Mouse (Mus musculus) neural tube, embryonic 11.5 days (tissue): ENCODE data around the gene Ldhal6b. TPM values are rescaled to one million over a fixed set of nuclear protein-coding genes. Genes with fewer than 3 reads are reported as not detected.
A peak's percentile ranks its signal among the peaks of the same experiment; 100 is the strongest.

Experiments used
- ATAC-seq: fragments of 200-750 bp; cut with Nextera tagmentation; 2 replicates; pipeline ENCODE4 v1.8.0; 2017; ENCODE audit warnings: moderate number of reproducible peaks, mild to moderate bottlenecking, moderate TSS enrichment, moderate library complexity; ENCODE audit not compliant: insufficient read depth, low FRiP score, low TSS enrichment
- DNase-seq: peaks from one replicate; pipeline ENCODE4 v3.0.0-alpha.2; 2015; ENCODE audit warnings: low spot score
- H3K27ac ChIP-seq: fragments of 300-500 bp; sonication (generic); 2 replicates; pipeline ENCODE4 v1.5.1; 2014; ENCODE audit warnings: low read depth, mild to moderate bottlenecking, low read length
- H3K27me3 ChIP-seq: fragments of 300-500 bp; sonication (generic); 2 replicates; pipeline ENCODE4 v1.6.1; 2014; ENCODE audit warnings: mild to moderate bottlenecking, low read length, mixed read lengths; ENCODE audit not compliant: control insufficient read depth, insufficient read depth
- H3K36me3 ChIP-seq: fragments of 300-500 bp; sonication (generic); 2 replicates; pipeline ENCODE4 v1.6.1; 2014; ENCODE audit warnings: mild to moderate bottlenecking, low read length, moderate library complexity, mixed read lengths; ENCODE audit not compliant: control insufficient read depth, insufficient read depth
- H3K4me1 ChIP-seq: fragments of 300-500 bp; sonication (generic); 2 replicates; pipeline ENCODE4 v1.6.1; 2014; ENCODE audit warnings: low read length, mixed read lengths; ENCODE audit not compliant: control insufficient read depth, insufficient read depth
- H3K4me2 ChIP-seq: fragments of 300-500 bp; sonication (generic); 2 replicates; pipeline ENCODE4 v1.6.1; 2014; ENCODE audit warnings: low read depth, mild to moderate bottlenecking, moderate library complexity
- H3K4me3 ChIP-seq: fragments of 300-500 bp; sonication (generic); 2 replicates; pipeline ENCODE4 v1.5.1; 2014; ENCODE audit warnings: low read depth, low read length
- H3K9ac ChIP-seq: fragments of 300-500 bp; sonication (generic); 2 replicates; pipeline ENCODE4 v1.6.1; 2014; ENCODE audit warnings: mild to moderate bottlenecking, low read length
- H3K9me3 ChIP-seq: fragments of 300-500 bp; sonication (generic); 2 replicates; pipeline ENCODE4 v1.6.1; 2016; ENCODE audit warnings: low read length; ENCODE audit not compliant: control insufficient read depth
- WGBS: fragments of 180-500 bp; shearing (Covaris S2); extraction: QIAGEN DNeasy Blood & Tissue Kit; methylation state at CpG from one replicate; pipeline ENCODE4 v1.1.7; 2014; 5-methylcytosine and 5-hydroxymethylcytosine counted together
- polyA plus RNA-seq: library from polyadenylated mRNA; unstranded; fragments of >200 nt; fragmentation: Nextera tagmentation; extraction: Ambion mirVana; gene quantifications from 2 replicates; pipeline ENCODE4 v1.2.1, GENCODE M21; 2014

The Ldhal6b gene
- polyA plus RNA-seq, 1 experiment from 2014 or later = not detected

DNA sequence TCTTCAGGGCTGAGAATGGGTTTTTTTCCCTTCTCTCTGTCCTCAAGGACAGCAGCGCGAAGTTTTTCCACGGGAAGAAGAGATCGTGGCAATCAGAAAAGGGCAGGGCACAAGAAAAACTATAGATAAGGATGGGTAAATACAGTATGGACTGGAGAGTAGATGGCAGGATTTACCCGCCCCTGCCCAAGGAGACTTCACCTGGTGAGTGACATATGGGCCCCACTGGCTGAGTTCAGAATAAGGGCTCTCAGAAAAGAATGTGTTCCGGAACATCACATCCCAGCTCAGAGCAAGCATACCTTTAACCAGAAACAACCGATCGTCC lies 21.2 kb upstream of the Ldhal6b start:
- Histone ChIP-seq H3K27me3 (no peaks in the 10 kb centered on the region), H3K4me2 (peak overlapping the region; percentile 56), H3K9me3 (no peaks in the 10 kb centered on the region), H3K4me1 (no peaks in the 10 kb centered on the region), H3K9ac (peak overlapping the region; percentile 90), H3K27ac (no peak overlapping the region), H3K4me3 (peak overlapping the region; percentile 74), H3K36me3 (no peaks in the 10 kb centered on the region)
- WGBS = 0% methylated on average over 8 of the region's 8 CpGs
- ATAC-seq (no peak), DNase-seq (no peak)

- Histone ChIP-seq H3K9me3 (no peaks in the 10 kb centered on the region), H3K36me3 (no peaks in the 10 kb centered on the region), H3K4me2 (no peak overlapping the region), H3K9ac (no peak overlapping the region), H3K4me1 (no peaks in the 10 kb centered on the region), H3K4me3 (no peak overlapping the region), H3K27me3 (no peaks in the 10 kb centered on the region), H3K27ac (no peak overlapping the region)
- WGBS = 79% methylated on average over 9 of the region's 9 CpGs
- DNase-seq (no peak), ATAC-seq (no peak; the same call in none of the 2 replicates)
Observed at GRCm38 (mm10) chr17:5429772-5430133, 11.2 kb upstream of the Ldhal6b start.

DNA sequence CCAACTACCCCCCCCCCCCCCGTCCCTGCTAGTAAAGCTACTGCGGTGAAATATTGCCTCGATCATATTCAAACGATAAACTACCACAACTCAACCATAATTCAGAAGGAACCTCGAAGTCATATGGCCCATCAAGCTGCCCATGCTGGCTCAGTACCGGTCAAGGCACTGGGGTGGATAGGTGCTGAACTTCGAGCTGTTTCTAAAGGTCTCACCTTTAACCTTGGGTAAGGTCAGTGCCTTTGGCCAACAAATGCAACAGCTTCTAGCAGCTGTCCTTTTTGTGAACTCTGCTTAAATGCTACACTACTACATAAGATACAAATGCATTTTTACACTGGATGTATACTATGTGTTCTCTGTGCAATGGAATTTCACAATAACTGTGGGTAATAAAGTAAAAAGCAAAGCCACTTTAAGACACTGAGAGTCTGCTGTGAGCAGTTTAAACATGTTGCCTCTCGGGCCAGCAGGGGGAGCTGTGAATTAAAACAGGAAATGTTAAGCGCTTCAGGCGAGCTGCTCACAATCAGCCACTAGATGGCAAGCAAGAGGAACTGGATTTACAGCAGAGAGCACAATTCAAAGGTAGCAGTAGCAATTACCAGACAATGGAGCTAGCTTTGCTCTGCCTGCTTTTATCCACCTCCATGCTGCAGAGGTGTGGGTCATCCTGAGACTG lies 10.7 kb upstream of the Ldhal6b start:
- DNase-seq (peak; percentile 91), ATAC-seq (peak; percentile 61)
- no peaks in the 10 kb centered on the region for H3K27me3 ChIP-seq
- 60% methylated on average over 10 of the region's 10 CpGs for WGBS
- H3K9me3 ChIP-seq = no peaks in the 10 kb centered on the region
- H3K4me3 ChIP-seq = no peak overlapping the region
- no peak overlapping the region for H3K27ac ChIP-seq
- H3K9ac ChIP-seq = no peak overlapping the region
- H3K4me1 ChIP-seq = no peaks in the 10 kb centered on the region
- H3K4me2 ChIP-seq = no peak overlapping the region
- no peaks in the 10 kb centered on the region for H3K36me3 ChIP-seq

DNA sequence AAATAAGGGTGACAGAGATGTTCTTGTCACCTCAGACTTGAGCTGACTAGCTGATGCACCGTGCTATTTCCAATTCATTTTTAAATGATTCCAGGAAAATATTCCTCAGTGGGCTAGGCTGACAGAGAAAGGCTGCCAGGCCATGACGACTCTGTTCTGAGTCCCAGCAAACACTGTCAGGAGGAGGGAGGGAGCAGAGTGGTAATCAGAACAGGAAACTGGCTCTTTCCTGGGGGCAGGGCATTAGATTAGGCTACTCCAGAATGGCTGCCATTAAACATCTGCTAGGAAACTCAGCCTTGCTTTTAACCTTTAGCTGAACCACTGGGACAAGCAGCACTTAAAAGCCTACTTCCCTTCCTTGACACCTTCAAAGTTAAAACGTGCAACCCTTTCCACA lies 6.6 kb upstream of the Ldhal6b start:
- H3K4me1 ChIP-seq = no peaks in the 10 kb centered on the region
- H3K27me3 ChIP-seq = no peaks in the 10 kb centered on the region
- H3K9ac ChIP-seq = no peak overlapping the region
- DNase-seq (no peak), ATAC-seq (no peak)
- H3K9me3 ChIP-seq = no peaks in the 10 kb centered on the region
- H3K27ac ChIP-seq = no peak overlapping the region
- 50% methylated on average over 3 of the region's 3 CpGs for WGBS
- no peak overlapping the region for H3K4me2 ChIP-seq
- H3K4me3 ChIP-seq = no peak overlapping the region
- no peaks in the 10 kb centered on the region; the same call in 1 of the 2 replicates for H3K36me3 ChIP-seq

DNA sequence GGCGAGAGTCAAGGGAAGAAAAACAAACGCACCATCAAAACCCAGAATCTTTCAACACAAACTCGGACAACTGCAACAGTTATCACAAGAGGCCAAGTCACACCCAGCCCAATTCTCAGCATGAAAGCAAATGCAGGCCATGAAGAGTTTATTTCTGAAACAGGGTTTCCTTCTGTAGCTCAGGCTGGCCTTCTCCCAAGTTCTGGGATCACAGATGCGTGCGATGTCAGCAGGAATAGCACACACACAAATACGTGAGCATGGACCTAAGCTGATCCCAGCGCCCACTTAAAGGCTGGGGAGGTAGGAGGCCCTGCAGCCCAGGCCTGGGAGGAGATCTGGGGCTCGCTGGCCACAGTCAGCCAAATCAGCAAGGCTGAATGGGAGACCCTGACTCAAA lies 5.6 kb upstream of the Ldhal6b start:
- WGBS = 91% methylated on average over 8 of the region's 8 CpGs
- ATAC-seq = no peak
- Histone ChIP-seq H3K4me1 (no peaks in the 10 kb centered on the region), H3K36me3 (no peaks in the 10 kb centered on the region; the same call in 1 of the 2 replicates), H3K9ac (no peak overlapping the region), H3K27me3 (no peaks in the 10 kb centered on the region), H3K27ac (no peak overlapping the region), H3K4me2 (no peak overlapping the region), H3K4me3 (no peak overlapping the region), H3K9me3 (no peaks in the 10 kb centered on the region)
- no peak for DNase-seq

GRCm38 (mm10) chr17:5421835-5422234 lies 3.3 kb upstream of the Ldhal6b start:
- Histone ChIP-seq H3K9ac (no peak overlapping the region), H3K27ac (no peak overlapping the region), H3K4me3 (no peak overlapping the region), H3K4me2 (no peak overlapping the region), H3K4me1 (no peaks in the 10 kb centered on the region), H3K36me3 (no peaks in the 10 kb centered on the region; the same call in 1 of the 2 replicates), H3K9me3 (no peaks in the 10 kb centered on the region), H3K27me3 (no peaks in the 10 kb centered on the region)
- no peak for DNase-seq
- ATAC-seq = no peak
- WGBS = 64% methylated on average over 4 of the region's 4 CpGs

DNA sequence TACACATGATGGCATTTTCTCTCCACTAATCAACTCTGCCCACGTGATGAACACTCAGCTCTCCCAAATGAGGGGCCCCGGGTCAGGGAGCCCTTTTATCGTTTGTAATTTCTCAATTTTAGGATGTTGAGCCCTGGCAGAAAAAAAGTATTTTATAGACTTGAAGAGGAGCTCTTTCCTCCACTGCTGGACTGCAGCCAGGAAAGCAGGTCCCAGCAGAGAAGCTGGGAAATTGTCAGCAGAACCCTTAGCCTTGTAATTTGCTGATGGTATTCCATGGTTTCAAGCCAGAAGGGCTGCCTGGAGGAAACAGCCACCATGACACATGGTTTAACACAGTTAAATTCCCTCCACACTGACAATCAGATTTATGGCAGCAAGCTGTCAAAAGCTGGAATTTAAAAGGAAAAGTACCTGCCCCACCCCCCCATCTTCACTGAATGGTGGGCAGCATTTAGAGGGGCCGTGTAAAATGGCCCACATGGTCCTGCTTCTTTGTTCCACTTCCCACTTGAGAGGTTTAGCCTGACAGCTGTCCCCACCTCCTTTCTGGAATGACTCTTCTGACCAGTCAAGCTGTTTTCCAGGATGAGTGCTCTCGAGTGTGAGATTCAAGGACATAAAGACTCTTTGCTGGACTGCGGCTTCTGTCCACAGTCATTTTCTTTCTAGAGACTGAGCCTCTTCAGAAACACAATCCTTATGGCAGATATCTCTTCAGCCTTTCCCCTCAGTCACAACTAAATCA lies 1.4 kb upstream of the Ldhal6b start:
- no peak overlapping the region for H3K4me2 ChIP-seq
- H3K4me3 ChIP-seq = no peak overlapping the region
- H3K27ac ChIP-seq = no peak overlapping the region
- ATAC-seq (no peak), DNase-seq (no peak)
- H3K36me3 ChIP-seq = no peaks in the 10 kb centered on the region; the same call in 1 of the 2 replicates
- no peak overlapping the region for H3K9ac ChIP-seq
- no peaks in the 10 kb centered on the region for H3K9me3 ChIP-seq
- no peaks in the 10 kb centered on the region for H3K27me3 ChIP-seq
- 69% methylated on average over 6 of the region's 6 CpGs for WGBS
- no peaks in the 10 kb centered on the region for H3K4me1 ChIP-seq

GRCm38 (mm10) chr17:5419056-5419455 lies 489 bp upstream of the Ldhal6b start:
- DNase-seq (no peak), ATAC-seq (no peak)
- H3K4me3 ChIP-seq = no peak overlapping the region
- no peak overlapping the region for H3K9ac ChIP-seq
- no peaks in the 10 kb centered on the region for H3K4me1 ChIP-seq
- H3K4me2 ChIP-seq = no peak overlapping the region
- WGBS = 84% methylated on average over 9 of the region's 9 CpGs
- no peaks in the 10 kb centered on the region for H3K27me3 ChIP-seq
- no peak overlapping the region for H3K27ac ChIP-seq
- no peaks in the 10 kb centered on the region; the same call in 1 of the 2 replicates for H3K36me3 ChIP-seq
- H3K9me3 ChIP-seq = no peaks in the 10 kb centered on the region

GRCm38 (mm10) chr17:5416518-5416917 lies 2.0 kb downstream of the Ldhal6b start:
- WGBS = 96% methylated on average over 3 of the region's 3 CpGs
- H3K9ac ChIP-seq = no peak overlapping the region
- H3K9me3 ChIP-seq = no peaks in the 10 kb centered on the region
- H3K4me3 ChIP-seq = no peak overlapping the region
- H3K27me3 ChIP-seq = no peaks in the 10 kb centered on the region
- H3K36me3 ChIP-seq = peaks cover 2% of the 10 kb centered on the region; the same call in 1 of the 2 replicates
- ATAC-seq = no peak
- no peak overlapping the region for H3K27ac ChIP-seq
- DNase-seq = no peak
- H3K4me1 ChIP-seq = no peaks in the 10 kb centered on the region
- H3K4me2 ChIP-seq = no peak overlapping the region
